Mouse (Mus musculus): Measurements from ENCODE around the gene Ptpro.

DNA sequence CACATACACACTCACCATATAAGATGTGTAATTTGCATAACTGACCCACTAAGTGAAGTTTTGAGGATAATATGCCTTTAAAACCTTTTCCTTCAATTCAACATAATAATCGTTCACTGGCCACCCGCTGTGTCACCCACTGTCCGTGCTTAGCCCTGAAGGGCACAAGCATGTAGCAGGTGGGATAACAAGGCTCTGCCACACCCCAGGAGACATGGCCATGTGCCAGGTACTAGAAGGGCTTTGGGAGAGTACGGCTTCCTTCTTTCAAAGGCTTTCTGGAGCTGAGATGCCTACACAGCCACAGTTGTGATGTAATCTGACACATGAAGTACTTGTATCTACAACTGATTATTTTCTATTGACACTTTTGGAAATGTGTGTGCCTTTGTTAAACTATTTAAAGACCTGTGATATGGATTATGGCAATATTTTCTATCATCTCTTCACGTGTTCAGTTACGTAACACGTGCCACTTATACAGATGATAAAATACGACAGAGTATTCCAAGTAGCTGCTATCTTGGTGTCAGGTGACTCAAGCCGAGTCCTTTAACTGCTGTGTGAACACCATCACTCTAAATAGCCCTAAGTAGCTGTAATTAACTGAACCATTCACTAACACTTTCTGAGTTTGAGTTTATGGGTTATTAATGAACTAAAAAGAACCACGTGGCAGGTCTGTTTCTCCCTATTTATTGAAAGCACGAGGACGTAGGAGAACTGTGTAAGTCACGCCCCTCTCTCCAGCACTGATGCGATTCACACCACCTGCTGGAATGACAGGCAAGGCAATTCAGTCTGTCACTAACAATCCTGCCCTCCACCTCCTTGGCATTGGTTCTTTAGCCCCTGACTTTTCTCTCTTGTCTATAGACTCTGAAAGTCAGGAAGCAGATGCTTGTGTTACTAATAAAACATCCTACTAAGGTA lies 173.6 kb downstream of the Ptpro start:
- TF ChIP-seq POLR2A (IDR thresholded peaks at IDR 0.05; ENCODE audit: control insufficient read depth, extremely low read depth, insufficient read depth, low read length, poor library complexity), result no peak
- no peak for TF ChIP-seq CTCF (IDR thresholded peaks at IDR 0.05; ENCODE audit: borderline replicate concordance, control insufficient read depth, extremely low read depth, insufficient read depth, low read length, poor library complexity)
